Mouse (Mus musculus) left cerebral cortex, postnatal 10 days (tissue): ENCODE measurements around the gene Ddx50. TPM values are rescaled to one million over a fixed set of nuclear protein-coding genes. Genes with fewer than 3 reads are reported as not detected.

Experiments used
- microRNA-seq: library from miRNA; unstranded; fragments of <30 nt; microRNA quantifications from one replicate; pipeline ENCODE4 v1.2.0, GENCODE M21; 2022
- total RNA-seq, 2 experiments: library from RNA; stranded (reverse); gene quantifications; 2 replicates each; pipeline ENCODE4 v1.2.3; 2021

The Ddx50 gene
- total RNA-seq, 2 experiments from 2014 or later = 85.1 to 92.5 TPM

Small RNA genes lying within 50 kb of the gene (microRNA-seq; reads per million reads assigned to microRNA genes)
- gene Mir7215 = not detected

Other genes starting within 250 kb of the Ddx50 start
- gene Hkdc1, start 228.7 kb downstream of the Ddx50 start, total RNA-seq = 1 to 10 TPM; 5.8 to 5.9 TPM
- 1 to 10 TPM; 2.7 to 3.0 TPM for gene 4930507D05Rik, start 201.7 kb downstream of the Ddx50 start, total RNA-seq
- 10 to 100 TPM; 20.8 to 25.6 TPM for gene Supv3l1, start 201.5 kb downstream of the Ddx50 start, total RNA-seq
- 10 to 100 TPM; 46.3 to 47.9 TPM for gene Vps26a, start 164.4 kb downstream of the Ddx50 start, total RNA-seq
- 1 to 10 TPM; 6.5 to 9.5 TPM for gene Srgn, start 123.8 kb downstream of the Ddx50 start, total RNA-seq
- 100 to 1,000 TPM; 140 to 143 TPM for gene Kif1bp, start 72.8 kb downstream of the Ddx50 start, total RNA-seq
- gene Ddx21, start 48.9 kb downstream of the Ddx50 start, total RNA-seq = 10 to 100 TPM; 29.5 to 30.6 TPM
- 1 to 10 TPM; 5.2 to 5.5 TPM for gene Stox1, start 74.9 kb upstream of the Ddx50 start, total RNA-seq
- gene Ccar1, start 141.1 kb upstream of the Ddx50 start, total RNA-seq = 10 to 100 TPM; 58.6 to 61.7 TPM